Mouse (Mus musculus): ENCODE data around the gene Tfb1m.

The Tfb1m gene

GRCm38 (mm10) chr17:3557331-3558311 lies at the start of gene Tfb1m:
Gene Tfb1m (minus strand): TSS chr17:3557781.
- DNase-seq (ENCODE audit: low read depth, low spot score) = peak; percentile 100

GRCm38 (mm10) chr17:3602954-3603672 lies 45.5 kb upstream of the Tfb1m start:
- DNase-seq (ENCODE audit: low read depth, low spot score) = no peak

- no peak for DNase-seq (ENCODE audit: low read depth, low spot score)
Measured at GRCm38 (mm10) chr17:3598393-3598792, 40.8 kb upstream of the Tfb1m start.

GRCm38 (mm10) chr17:3597866-3598265 lies 40.3 kb upstream of the Tfb1m start:
- no peak for DNase-seq (ENCODE audit: low read depth, low spot score)

- no peak for DNase-seq (ENCODE audit: low read depth, low spot score)
Measured at GRCm38 (mm10) chr17:3597130-3597529, 39.5 kb upstream of the Tfb1m start.

- DNase-seq (ENCODE audit: low read depth, low spot score) = peak; percentile 62
Measured at GRCm38 (mm10) chr17:3570876-3571275, 13.3 kb upstream of the Tfb1m start.

GRCm38 (mm10) chr17:3562405-3562804 lies 4.8 kb upstream of the Tfb1m start:
- DNase-seq (ENCODE audit: low read depth, low spot score) = peak; percentile 72

GRCm38 (mm10) chr17:3560534-3560933 lies 3.0 kb upstream of the Tfb1m start:
- no peak for DNase-seq (ENCODE audit: low read depth, low spot score)

GRCm38 (mm10) chr17:3558356-3558870 lies 832 bp upstream of the Tfb1m start:
- peak; percentile 23 for DNase-seq (ENCODE audit: low read depth, low spot score)

- no peak for DNase-seq (ENCODE audit: low read depth, low spot score)
Measured at GRCm38 (mm10) chr17:3556251-3556650, 1.3 kb downstream of the Tfb1m start.

GRCm38 (mm10) chr17:3547725-3548124 lies 9.9 kb downstream of the Tfb1m start:
- DNase-seq (ENCODE audit: low read depth, low spot score) = no peak

GRCm38 (mm10) chr17:3541033-3541432 lies 16.5 kb downstream of the Tfb1m start:
- no peak for DNase-seq (ENCODE audit: low read depth, low spot score)

- DNase-seq (ENCODE audit: low read depth, low spot score) = no peak
Measured at GRCm38 (mm10) chr17:3540304-3540703, 17.3 kb downstream of the Tfb1m start.

GRCm38 (mm10) chr17:3533425-3533824 lies 24.2 kb downstream of the Tfb1m start:
- peak; percentile 61 for DNase-seq (ENCODE audit: low read depth, low spot score)

GRCm38 (mm10) chr17:3532254-3532653 lies 25.3 kb downstream of the Tfb1m start, which contains the start of gene Cldn20:
Gene Cldn20 (plus strand): TSS chr17:3532554.
- no peak for DNase-seq (ENCODE audit: low read depth, low spot score)

GRCm38 (mm10) chr17:3531641-3532040 lies 25.9 kb downstream of the Tfb1m start:
- no peak for DNase-seq (ENCODE audit: low read depth, low spot score)

GRCm38 (mm10) chr17:3530549-3530948 lies 27.0 kb downstream of the Tfb1m start:
- peak; percentile 84 for DNase-seq (ENCODE audit: low read depth, low spot score)

GRCm38 (mm10) chr17:3529523-3529922 lies 28.1 kb downstream of the Tfb1m start:
- DNase-seq (ENCODE audit: low read depth, low spot score) = no peak

- no peak for DNase-seq (ENCODE audit: low read depth, low spot score)
Measured at GRCm38 (mm10) chr17:3527841-3528471, 29.6 kb downstream of the Tfb1m start.

- DNase-seq (ENCODE audit: low read depth, low spot score) = no peak
Measured at GRCm38 (mm10) chr17:3520344-3520743, 37.2 kb downstream of the Tfb1m start.

GRCm38 (mm10) chr17:3516406-3516805 lies 41.2 kb downstream of the Tfb1m start:
- peak; percentile 84 for DNase-seq (ENCODE audit: low read depth, low spot score)

GRCm38 (mm10) chr17:3515851-3516250 lies 41.7 kb downstream of the Tfb1m start:
- DNase-seq (ENCODE audit: low read depth, low spot score) = peak; percentile 39
